Mouse (Mus musculus) kidney, adult 2 months (tissue): ENCODE measurements around the gene Tbcel.

Source experiments
- CTCF ChIP-seq: fragments of 200-500 bp; conservative IDR thresholded peaks from 2 replicates; pipeline ENCODE4 v1.5.1; 2011; ENCODE audit warnings: low read depth, mild to moderate bottlenecking, control low read depth, low read length, moderate library complexity, mixed read lengths; ENCODE audit not compliant: insufficient read depth, insufficient read length
- POLR2A ChIP-seq: fragments of 200-500 bp; IDR thresholded peaks from one replicate; pipeline ENCODE4 v1.6.1; 2011; ENCODE audit warnings: low read depth, low read length, control low read depth

DNA sequence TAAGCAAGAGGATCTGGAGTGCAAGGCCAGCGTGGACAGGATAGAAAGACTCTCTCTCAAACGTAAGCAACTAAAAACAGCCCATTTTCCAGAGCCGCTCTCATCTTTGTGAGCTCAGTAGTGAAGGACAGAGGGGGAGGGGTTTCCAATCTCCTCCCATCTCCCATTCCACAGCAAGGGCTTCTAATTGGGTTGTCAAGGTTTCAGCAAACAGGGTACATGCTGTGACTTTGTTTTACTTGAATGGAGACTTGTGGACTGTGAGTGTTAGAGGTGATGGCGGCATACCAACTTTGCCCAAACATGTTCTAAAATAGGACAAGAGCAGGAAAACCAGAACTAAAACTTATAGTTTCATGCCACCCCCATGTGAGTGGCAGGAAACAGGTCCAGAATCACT, 68.2 kb downstream of the Tbcel start:
- no peak for TF ChIP-seq CTCF
- TF ChIP-seq POLR2A: no peak
